Mouse (Mus musculus): ENCODE measurements around the gene Kif2a.
"Not testable (repeated sequence)": the region's sequence is repeated elsewhere in the genome, so short reads cannot be mapped to it uniquely, and the experiment has no call there.

The Kif2a gene

DNA sequence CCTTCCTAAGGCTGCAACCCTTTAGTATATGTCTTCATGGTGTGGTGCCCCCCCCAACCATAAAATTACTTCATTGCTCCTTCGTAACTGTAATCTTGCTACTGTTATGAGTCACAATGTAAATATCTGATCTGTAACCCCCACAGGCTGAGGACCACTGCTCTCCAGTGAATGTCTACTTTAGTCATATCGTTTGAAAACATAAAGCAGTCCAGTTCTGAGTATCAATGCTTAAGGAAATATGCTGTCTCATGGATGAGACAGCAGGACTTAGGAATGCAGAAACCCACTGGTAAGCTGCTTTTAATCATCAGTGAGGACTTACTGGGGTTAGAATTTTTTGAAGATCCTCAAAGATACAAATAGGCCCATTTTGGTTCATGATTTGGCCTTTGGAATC is 2.5 kb downstream of the Kif2a start:
- DNase-seq = no peak

- DNase-seq = no peak
Observed at GRCm38 (mm10) chr13:107013926-107014325, 8.0 kb downstream of the Kif2a start.

DNA sequence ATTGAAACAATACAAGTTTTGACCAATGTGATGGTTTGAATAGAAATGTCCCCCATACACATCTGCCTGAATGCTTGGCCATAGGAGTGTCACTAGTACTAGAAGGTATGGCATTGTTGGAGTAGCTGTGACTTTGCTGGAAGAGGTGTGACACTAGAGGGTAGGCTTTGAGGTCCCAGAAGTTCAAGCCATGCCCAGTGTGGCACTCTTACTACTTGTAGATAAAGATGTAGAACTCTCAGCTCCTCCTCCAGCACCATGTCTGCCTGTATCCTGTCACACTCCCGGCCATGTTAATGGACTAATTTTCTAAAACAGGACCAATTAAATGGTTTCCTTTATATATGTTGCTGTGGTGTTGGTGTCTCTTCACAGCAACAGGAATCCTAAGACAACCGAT is 10.3 kb downstream of the Kif2a start:
- DNase-seq = no peak

DNA sequence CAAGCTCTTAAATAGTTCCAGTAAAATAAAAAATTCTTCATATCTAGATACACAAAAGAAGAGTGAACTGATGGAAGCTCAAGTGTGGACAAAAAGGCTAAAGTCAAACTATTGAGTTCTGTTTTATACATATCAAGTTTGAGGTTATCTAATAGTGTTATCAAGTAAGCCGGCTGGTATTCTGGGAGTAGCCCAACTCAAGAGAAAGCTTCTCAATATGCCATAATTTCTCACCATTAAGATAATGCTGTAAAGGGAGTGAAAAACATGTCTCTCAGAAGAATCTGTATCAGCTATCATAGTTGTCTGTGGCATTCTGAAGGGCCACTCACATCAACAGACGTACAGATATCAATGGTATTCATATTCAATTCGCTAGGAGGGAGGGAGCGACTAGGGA is 13.8 kb downstream of the Kif2a start:
- DNase-seq = no peak

DNA sequence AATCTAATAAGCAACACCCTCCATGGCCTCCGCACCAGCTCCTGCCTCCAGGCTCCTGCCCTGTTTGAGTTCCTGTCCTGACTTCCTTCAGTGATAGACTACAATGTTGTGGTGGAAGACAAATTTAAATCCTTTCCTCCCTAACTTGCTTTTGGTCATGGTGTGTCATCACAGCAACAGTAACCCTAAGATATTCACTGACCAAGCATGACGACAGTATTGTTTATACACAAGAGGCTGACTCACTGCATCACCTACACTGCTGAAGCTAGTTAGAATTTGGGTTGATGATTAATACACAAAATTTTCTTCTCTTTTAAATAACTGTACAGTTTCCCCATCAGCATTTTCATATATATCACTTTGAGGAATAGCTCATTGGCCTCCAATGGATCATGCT is 18.7 kb downstream of the Kif2a start:
- DNase-seq = no peak

GRCm38 (mm10) chr13:106998671-106999070 is 23.3 kb downstream of the Kif2a start:
- DNase-seq = no peak

- DNase-seq = no peak
Observed at GRCm38 (mm10) chr13:106998026-106998425, 23.9 kb downstream of the Kif2a start.

- not testable (repeated sequence) for DNase-seq
Observed at GRCm38 (mm10) chr13:106997557-106997956, 24.4 kb downstream of the Kif2a start.

- no peak for DNase-seq
Observed at GRCm38 (mm10) chr13:106996891-106997290, 25.0 kb downstream of the Kif2a start.

DNA sequence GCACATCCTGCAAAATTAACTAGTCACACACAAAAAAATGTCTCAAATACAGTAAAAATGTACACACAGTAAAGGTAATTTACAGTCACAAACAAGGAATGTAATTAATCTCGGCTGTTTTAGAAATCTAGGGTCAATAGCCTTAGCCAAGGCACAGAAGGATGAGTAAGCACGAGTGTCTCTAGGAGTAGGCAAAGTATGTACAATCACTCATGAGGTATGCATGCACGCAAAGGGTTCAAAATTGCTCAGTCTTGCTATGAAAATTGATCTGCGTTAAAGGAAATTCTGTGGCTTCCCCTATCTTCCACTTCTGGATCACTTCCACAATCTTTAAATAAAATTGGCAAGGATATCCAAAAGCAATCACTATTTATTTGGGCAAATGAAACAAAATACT is 60.4 kb downstream of the Kif2a start:
- DNase-seq = no peak

GRCm38 (mm10) chr13:106960557-106960956 is 61.4 kb downstream of the Kif2a start:
- no peak for DNase-seq

DNA sequence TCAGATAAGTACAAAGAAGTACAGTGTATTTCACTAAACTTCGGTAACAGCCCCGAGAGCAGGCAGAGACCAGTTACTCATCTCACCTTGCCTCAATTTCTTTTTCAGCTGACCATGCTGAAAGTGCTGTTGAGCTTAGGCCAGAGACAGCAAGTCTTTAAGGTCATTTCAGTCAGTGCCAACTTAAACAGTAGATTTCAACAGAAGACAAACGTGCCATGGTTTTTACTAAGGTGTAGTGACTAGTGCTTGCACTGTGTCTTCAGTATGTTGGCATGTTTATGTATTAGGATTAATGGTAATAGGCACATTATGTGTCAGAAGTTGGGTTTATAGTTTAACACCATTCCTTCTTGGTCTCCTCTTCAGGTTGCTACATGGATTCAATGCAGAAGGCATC is 63.6 kb downstream of the Kif2a start:
- DNase-seq = no peak

GRCm38 (mm10) chr13:106957554-106957953 is 64.4 kb downstream of the Kif2a start:
- no peak for DNase-seq

DNA sequence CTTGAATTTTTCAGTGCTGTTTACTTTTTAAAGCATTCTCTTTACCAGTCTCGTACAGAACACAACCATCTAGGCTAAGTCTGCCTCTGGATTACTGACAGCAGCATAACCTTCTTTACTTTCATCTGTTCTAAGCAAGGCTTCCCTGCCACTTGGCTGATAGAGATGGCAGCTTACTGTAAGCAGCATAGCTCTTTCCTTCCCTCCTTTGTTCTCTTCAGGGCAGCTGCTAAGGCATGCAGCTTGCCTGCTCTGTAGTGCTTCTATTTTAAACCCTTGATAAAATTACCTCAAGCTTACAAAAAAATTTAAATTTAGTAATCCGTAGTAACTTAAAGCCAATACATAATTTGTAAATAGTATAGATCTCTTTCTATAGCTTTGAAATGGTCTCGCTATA is 67.0 kb downstream of the Kif2a start:
- no peak for DNase-seq

DNA sequence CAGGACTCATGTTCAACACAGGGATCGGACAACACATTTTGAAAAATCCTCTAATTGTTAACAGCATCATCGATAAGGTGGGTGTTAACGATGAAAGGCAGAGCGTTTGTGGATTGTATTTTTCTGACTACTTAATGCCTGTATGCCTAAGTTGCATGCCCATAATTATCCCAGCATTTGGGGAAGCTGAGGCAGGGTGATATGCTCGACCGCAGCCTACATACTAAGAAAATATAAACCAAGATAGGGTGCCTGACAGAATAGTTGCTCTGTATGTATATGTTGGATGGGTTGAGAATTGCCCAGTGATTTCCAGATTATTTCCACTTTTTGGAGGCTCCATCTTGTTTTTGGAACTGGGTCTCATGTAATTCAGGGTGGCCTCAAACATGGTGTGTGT is 74.3 kb downstream of the Kif2a start:
- DNase-seq = no peak

DNA sequence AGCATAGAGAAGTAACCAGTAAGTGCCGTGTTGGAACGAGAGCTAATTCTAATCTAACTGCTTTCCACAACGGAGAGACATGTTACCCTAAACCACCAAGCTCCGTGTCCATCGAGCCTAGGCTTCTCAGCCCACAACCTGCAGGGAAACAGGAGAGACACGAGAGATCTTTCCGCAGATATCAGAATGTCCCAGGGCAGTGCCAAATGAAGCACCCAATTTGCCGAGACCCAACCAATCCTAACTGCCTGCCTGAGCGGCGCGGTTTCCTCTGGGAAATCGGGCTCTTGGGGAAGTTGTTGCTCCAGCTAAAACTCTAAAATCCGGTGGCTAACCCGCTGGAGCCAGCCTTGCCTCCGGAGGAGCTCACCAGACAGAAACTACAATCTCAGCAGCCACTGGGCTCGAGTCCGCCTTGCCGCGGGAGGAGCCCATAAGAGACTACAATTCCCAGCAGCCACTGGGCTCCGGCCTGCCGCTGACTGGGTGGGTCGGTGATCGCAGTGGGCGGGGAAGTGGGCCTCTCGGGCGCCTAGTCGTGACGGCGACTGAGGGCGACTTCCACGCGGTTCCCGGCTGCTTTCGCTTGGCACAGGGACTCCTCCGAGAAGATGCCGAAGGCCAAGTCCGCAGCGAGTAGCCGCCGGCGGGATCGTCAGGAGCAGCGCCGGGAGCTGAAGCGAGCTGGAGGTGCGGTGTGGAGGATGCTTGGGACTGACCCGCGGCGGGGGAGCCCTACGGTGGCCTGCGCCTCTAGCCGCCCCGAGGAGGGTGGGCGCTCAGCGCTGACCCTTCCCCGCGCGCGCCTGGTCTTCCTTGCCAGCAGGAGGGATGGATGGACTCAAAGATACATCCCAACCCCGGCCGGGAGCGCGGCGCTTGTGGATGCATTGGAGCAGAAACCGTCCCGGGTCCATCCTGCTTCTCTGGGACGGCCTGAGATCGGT is 75.1 kb downstream of the Kif2a start, which contains the start of gene Dimt1:
Dimt1 (plus strand) TSS at position 534 of the 947 bp plus-strand sequence.
- DNase-seq = peak; percentile 95

DNA sequence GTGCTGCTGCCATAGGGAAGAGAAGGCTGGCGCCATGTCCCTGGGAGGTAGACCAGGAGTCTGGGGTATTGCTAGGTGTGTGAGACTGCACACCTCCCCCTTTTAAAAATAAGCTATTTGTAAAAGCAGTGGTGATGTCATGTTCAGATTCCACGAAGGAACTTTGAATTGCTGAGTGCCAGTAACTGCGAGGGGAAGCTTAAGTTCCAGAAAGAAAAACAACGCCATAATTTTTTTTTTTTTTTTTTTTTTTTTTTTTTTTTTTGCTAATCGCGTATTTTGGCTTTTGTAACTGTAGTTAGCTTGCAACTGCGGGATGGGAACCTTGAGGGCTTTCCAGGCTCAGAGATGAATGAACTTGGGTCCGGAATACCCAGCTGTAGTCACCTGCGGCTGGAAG is 76.4 kb downstream of the Kif2a start:
- DNase-seq = no peak

- no peak for DNase-seq
Observed at GRCm38 (mm10) chr13:106942721-106943120, 79.2 kb downstream of the Kif2a start.

DNA sequence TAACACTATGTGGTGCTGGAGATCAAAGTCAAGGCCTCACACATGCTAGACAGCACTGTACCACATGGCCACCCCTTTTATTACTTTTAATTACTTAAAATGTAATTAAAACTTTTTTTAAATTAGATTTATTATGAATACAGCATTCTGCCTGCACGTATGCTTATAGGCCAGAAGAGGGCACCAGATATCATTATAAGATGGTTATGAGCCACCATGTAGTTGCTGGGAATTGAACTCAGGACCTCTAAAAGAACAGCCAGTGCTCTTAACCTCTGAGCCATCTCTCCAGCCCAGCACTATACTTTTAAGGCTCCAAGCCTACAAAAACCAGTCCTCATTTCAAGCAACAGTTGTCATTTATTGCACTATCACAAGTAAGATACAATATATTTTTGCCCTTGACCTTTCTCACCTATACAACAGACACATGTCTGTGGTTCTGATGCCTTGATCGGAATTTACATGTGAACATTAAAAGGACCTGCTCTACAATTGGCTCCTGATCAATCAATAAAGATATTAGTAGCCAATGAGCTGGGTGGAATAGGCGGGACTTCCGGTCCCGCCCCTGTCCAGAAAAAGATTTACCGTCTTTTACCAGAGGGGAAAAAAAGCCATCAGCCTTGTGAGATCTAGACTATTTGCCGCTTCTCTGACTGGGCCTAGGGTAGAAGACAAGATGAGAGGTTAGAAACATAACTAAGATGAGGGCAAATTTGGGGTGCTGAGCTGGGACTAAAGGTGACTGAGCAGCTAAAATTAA is 80.5 kb downstream of the Kif2a start:
- DNase-seq = peak; percentile 72

- no peak for DNase-seq
Observed at GRCm38 (mm10) chr13:106937138-106937472, 84.8 kb downstream of the Kif2a start.

DNA sequence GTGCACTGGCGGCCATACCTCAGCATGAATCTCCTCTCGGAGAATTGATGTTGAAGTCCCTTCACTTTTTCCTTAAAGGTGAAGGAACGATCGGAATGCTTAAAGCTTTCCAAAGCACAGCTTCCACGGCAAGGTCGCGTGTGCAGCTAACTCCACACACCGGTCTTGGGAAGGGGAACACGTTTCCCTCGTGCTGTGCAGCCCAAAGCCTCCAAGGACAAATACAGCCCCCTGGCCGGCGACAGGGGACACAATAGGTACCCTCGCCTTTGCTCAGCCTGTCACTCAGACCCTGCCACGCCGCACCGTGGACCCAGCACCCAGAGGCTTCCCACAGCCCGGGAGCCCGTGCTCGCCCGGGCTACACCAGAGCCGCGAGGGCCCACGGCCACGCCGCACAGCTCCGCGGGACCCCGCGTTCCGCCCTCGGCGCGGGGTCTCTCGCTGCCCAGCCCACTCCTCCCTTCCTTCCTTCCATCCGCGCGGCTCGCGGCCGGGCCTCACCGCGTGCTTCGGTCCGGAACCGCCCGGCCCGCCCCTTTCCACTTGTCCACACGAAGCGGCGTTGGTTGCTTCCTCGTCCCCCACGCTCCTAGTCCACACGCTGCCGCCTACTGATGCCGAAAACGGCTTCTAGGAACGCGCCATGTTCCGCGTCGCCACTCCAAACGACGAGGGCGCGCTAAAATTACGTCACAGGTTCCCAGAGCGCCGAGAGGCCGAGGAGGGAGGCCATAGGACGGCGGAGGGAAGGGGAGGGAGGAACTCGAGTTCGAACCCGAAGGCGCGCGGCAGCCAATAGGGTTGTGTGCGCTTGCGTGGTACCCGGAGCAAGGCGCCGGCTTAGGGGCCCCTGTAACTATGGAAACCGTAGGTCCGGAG is 85.4 kb downstream of the Kif2a start, which contains the start of gene Ipo11:
Ipo11 (minus strand) TSS at position 703 of the 882 bp plus-strand sequence.
- DNase-seq = peak; percentile 99

GRCm38 (mm10) chr13:106935871-106936255 is 86.1 kb downstream of the Kif2a start:
- DNase-seq = no peak

DNA sequence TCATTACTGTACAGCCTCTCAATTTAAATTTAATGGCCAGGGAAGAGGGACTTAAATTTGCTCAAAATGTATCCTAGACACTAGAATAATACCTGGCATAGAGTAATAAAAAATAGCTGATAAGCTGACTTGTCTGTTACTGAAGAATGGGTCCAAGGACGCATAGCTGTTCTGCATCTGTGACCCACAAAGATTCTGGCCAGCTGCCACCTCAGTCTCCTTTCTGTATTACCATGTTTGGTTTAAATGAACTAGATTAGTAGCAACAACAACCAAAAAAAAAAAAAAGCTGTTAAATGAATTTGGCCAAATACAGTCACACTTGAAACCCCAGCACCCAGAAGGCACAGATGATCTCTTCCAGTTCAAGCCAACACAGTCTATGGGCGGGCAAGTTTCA is 92.7 kb downstream of the Kif2a start:
- DNase-seq = no peak
